Mouse (Mus musculus) MEL (cell line): ENCODE results near the gene Grik5. TPM values are rescaled to one million over a fixed set of nuclear protein-coding genes. Genes with fewer than 3 reads are reported as not detected.

Experiments
- DNase-seq: peaks from one replicate; pipeline ENCODE4 v3.0.0; 2011; ENCODE audit warnings: low read depth, low spot score
- H3K27ac ChIP-seq: 2 replicates; pipeline ENCODE4 v1.5.1; 2012; ENCODE audit warnings: low read depth, mild to moderate bottlenecking, control low read depth, low read length, moderate library complexity; ENCODE audit not compliant: control insufficient read depth
- H3K27me3 ChIP-seq, 2 experiments: fragments of 150-350 bp in 1 of 2; sonication (generic) in 1 of 2; 2 replicates each; pipeline ENCODE4 v1.6.1; 2012; ENCODE audit warnings: low read length in 2 of 2, mild to moderate bottlenecking in 2 of 2, improper control_type of control experiment in 1 of 2, moderate library complexity in 1 of 2; ENCODE audit not compliant: insufficient read depth in 2 of 2, control insufficient read depth in 1 of 2
- H3K36me3 ChIP-seq, 2 experiments: 2 replicates each; pipeline ENCODE4 v1.6.1; 2012 to 2014; ENCODE audit warnings: low read length in 2 of 2, improper control_type of control experiment in 1 of 2, inconsistent platforms in 1 of 2, mild to moderate bottlenecking in 1 of 2; ENCODE audit not compliant: insufficient read depth in 2 of 2, control insufficient read depth in 1 of 2
- H3K4me1 ChIP-seq, 2 experiments: fragments of 150-350 bp in 1 of 2; sonication (generic) in 1 of 2; 2 replicates each; pipeline ENCODE4 v1.6.1; 2012; ENCODE audit warnings: low read length in 2 of 2, improper control_type of control experiment in 1 of 2, mild to moderate bottlenecking in 1 of 2; ENCODE audit not compliant: insufficient read depth in 2 of 2, control insufficient read depth in 1 of 2
- H3K4me3 ChIP-seq, 2 experiments: fragments of 150-350 bp in 1 of 2; sonication (generic) in 1 of 2; 2 replicates each; pipeline ENCODE4 v1.5.1; 2012; ENCODE audit warnings: low read depth in 2 of 2, low read length in 2 of 2, mild to moderate bottlenecking in 2 of 2, moderate library complexity in 2 of 2, control low read depth in 1 of 2, improper control_type of control experiment in 1 of 2; ENCODE audit not compliant: control insufficient read depth in 1 of 2, insufficient read depth in 1 of 2
- H3K79me2 ChIP-seq: 2 replicates; pipeline ENCODE4 v1.6.1; 2012; ENCODE audit warnings: mild to moderate bottlenecking, low read length, moderate library complexity; ENCODE audit not compliant: control insufficient read depth, poor library complexity, insufficient read depth
- H3K9ac ChIP-seq: 2 replicates; pipeline ENCODE4 v1.6.1; 2012; ENCODE audit warnings: low read depth, mild to moderate bottlenecking, control low read depth, low read length, moderate library complexity; ENCODE audit not compliant: control insufficient read depth, poor library complexity, severe bottlenecking
- H3K9me3 ChIP-seq: fragments of 150-350 bp; sonication (generic); replicated peaks from 2 replicates; pipeline ENCODE4 v1.6.1; 2012; ENCODE audit warnings: mild to moderate bottlenecking, low read length, improper control_type of control experiment, moderate library complexity; ENCODE audit not compliant: insufficient read depth
- CHD1 ChIP-seq: IDR thresholded peaks from 2 replicates; pipeline ENCODE4 v1.6.1; 2012; ENCODE audit warnings: low read depth, mild to moderate bottlenecking, inconsistent platforms, low read length, improper control_type of control experiment
- CHD2 ChIP-seq: IDR thresholded peaks from 2 replicates; pipeline ENCODE4 v1.6.1; 2011; ENCODE audit warnings: low read length, improper control_type of control experiment
- CTCF ChIP-seq, 3 experiments: IDR thresholded peaks in 2 of 3; conservative IDR thresholded peaks in 1 of 3; 2 replicates each; pipeline ENCODE4 v1.5.1; 2011 to 2012; ENCODE audit warnings: low read length in 3 of 3, low read depth in 2 of 3, mild to moderate bottlenecking in 2 of 3, improper control_type of control experiment in 1 of 3, inconsistent platforms in 1 of 3, mixed read lengths in 1 of 3, moderate library complexity in 1 of 3; ENCODE audit not compliant: control insufficient read depth in 1 of 3, insufficient read depth in 1 of 3, poor library complexity in 1 of 3, severe bottlenecking in 1 of 3
- E2F4 ChIP-seq: IDR thresholded peaks from 2 replicates; pipeline ENCODE4 v1.6.1; 2011; ENCODE audit warnings: low read depth, low read length, improper control_type of control experiment, borderline replicate concordance
- ELF1 ChIP-seq: IDR thresholded peaks from 2 replicates; pipeline ENCODE4 v1.6.1; 2014; ENCODE audit warnings: low read depth, mild to moderate bottlenecking, inconsistent platforms, low read length, improper control_type of control experiment, moderate library complexity
- EP300 ChIP-seq, 2 experiments: IDR thresholded peaks; 2 replicates each; pipeline ENCODE4 v1.6.1; 2011; ENCODE audit warnings: improper control_type of control experiment in 2 of 2, low read length in 2 of 2, low read depth in 1 of 2, mild to moderate bottlenecking in 1 of 2
- ETS1 ChIP-seq: IDR thresholded peaks from 2 replicates; pipeline ENCODE4 v1.6.1; 2012; ENCODE audit warnings: low read depth, mild to moderate bottlenecking, inconsistent platforms, low read length, improper control_type of control experiment, moderate library complexity
- GABPA ChIP-seq: IDR thresholded peaks from 2 replicates; pipeline ENCODE4 v1.6.1; 2012; ENCODE audit warnings: low read depth, mild to moderate bottlenecking, inconsistent platforms, low read length, improper control_type of control experiment, moderate library complexity
- HCFC1 ChIP-seq: IDR thresholded peaks from 2 replicates; pipeline ENCODE4 v1.6.1; 2012; ENCODE audit warnings: low read depth, mild to moderate bottlenecking, inconsistent platforms, low read length, improper control_type of control experiment, moderate library complexity
- JUND ChIP-seq: IDR thresholded peaks from 2 replicates; pipeline ENCODE4 v1.6.1; 2011; ENCODE audit warnings: low read depth, mild to moderate bottlenecking, improper control_type of control experiment, low read length
- KAT2A ChIP-seq: conservative IDR thresholded peaks from 2 replicates; pipeline ENCODE4 v1.6.1; 2012; ENCODE audit warnings: low read depth, low read length, improper control_type of control experiment, inconsistent platforms
- MAFK ChIP-seq: IDR thresholded peaks from 2 replicates; pipeline ENCODE4 v1.6.1; 2011; ENCODE audit warnings: low read depth, mild to moderate bottlenecking, low read length, improper control_type of control experiment, borderline replicate concordance
- MAX ChIP-seq: IDR thresholded peaks from 2 replicates; pipeline ENCODE4 v1.6.1; 2011; ENCODE audit warnings: low read length, improper control_type of control experiment
- MAZ ChIP-seq: IDR thresholded peaks from 2 replicates; pipeline ENCODE4 v1.6.1; 2012; ENCODE audit warnings: low read depth, mild to moderate bottlenecking, inconsistent platforms, low read length, improper control_type of control experiment
- MEF2A ChIP-seq: IDR thresholded peaks from 2 replicates; pipeline ENCODE4 v1.6.1; 2014; ENCODE audit warnings: low read depth, mild to moderate bottlenecking, inconsistent platforms, low read length, improper control_type of control experiment; ENCODE audit not compliant: poor library complexity, insufficient replicate concordance, severe bottlenecking; ENCODE audit errors: extremely low read depth
- MXI1 ChIP-seq: IDR thresholded peaks from 2 replicates; pipeline ENCODE4 v1.6.1; 2011; ENCODE audit warnings: mild to moderate bottlenecking, low read depth, low read length, improper control_type of control experiment
- MYC ChIP-seq: IDR thresholded peaks from 2 replicates; pipeline ENCODE4 v1.6.1; 2011; ENCODE audit warnings: low read depth, mild to moderate bottlenecking, low read length, improper control_type of control experiment, moderate library complexity
- NELFE ChIP-seq: IDR thresholded peaks from 2 replicates; pipeline ENCODE4 v1.6.1; 2011; ENCODE audit warnings: low read depth, low read length, improper control_type of control experiment
- NRF1 ChIP-seq: IDR thresholded peaks from 2 replicates; pipeline ENCODE4 v1.6.1; 2014; ENCODE audit warnings: low read depth, mild to moderate bottlenecking, inconsistent platforms, low read length, improper control_type of control experiment, moderate library complexity; ENCODE audit not compliant: poor library complexity, insufficient read depth, severe bottlenecking
- POLR2A ChIP-seq, 2 experiments: IDR thresholded peaks; 2 replicates each; pipeline ENCODE4 v1.6.1; 2011 to 2012; ENCODE audit warnings: low read length in 2 of 2, mild to moderate bottlenecking in 2 of 2, control low read depth in 1 of 2, improper control_type of control experiment in 1 of 2, low read depth in 1 of 2, moderate library complexity in 1 of 2; ENCODE audit not compliant: control insufficient read depth in 1 of 2, insufficient read depth in 1 of 2, poor library complexity in 1 of 2
- POLR2AphosphoS2 ChIP-seq: IDR thresholded peaks from 2 replicates; pipeline ENCODE4 v1.6.1; 2011; ENCODE audit warnings: low read length, improper control_type of control experiment
- RAD21 ChIP-seq: IDR thresholded peaks from 2 replicates; pipeline ENCODE4 v1.6.1; 2011; ENCODE audit warnings: mild to moderate bottlenecking, low read depth, low read length, improper control_type of control experiment
- RCOR1 ChIP-seq: IDR thresholded peaks from 2 replicates; pipeline ENCODE4 v1.6.1; 2012; ENCODE audit warnings: low read depth, mild to moderate bottlenecking, inconsistent platforms, low read length, improper control_type of control experiment
- SIN3A ChIP-seq: IDR thresholded peaks from 2 replicates; pipeline ENCODE4 v1.6.1; 2012; ENCODE audit warnings: low read length, improper control_type of control experiment, inconsistent platforms
- SMC3 ChIP-seq: IDR thresholded peaks from 2 replicates; pipeline ENCODE4 v1.6.1; 2011; ENCODE audit warnings: low read depth, low read length, improper control_type of control experiment
- TAL1 ChIP-seq: IDR thresholded peaks from 2 replicates; pipeline ENCODE4 v1.6.1; 2012; ENCODE audit warnings: mild to moderate bottlenecking, inconsistent platforms, low read length, moderate library complexity, mixed read lengths
- TBP ChIP-seq: IDR thresholded peaks from 2 replicates; pipeline ENCODE4 v1.8.0; 2011; ENCODE audit warnings: low read depth, low read length, improper control_type of control experiment
- TCF12 ChIP-seq: IDR thresholded peaks from 2 replicates; pipeline ENCODE4 v1.6.1; 2014; ENCODE audit warnings: low read depth, mild to moderate bottlenecking, inconsistent platforms, low read length, improper control_type of control experiment, moderate library complexity
- UBTF ChIP-seq: IDR thresholded peaks from 2 replicates; pipeline ENCODE4 v1.6.1; 2012; ENCODE audit warnings: low read depth, mild to moderate bottlenecking, inconsistent platforms, low read length, improper control_type of control experiment, moderate library complexity, borderline replicate concordance; ENCODE audit not compliant: insufficient read depth
- USF1 ChIP-seq: IDR thresholded peaks from 2 replicates; pipeline ENCODE4 v1.6.1; 2014; ENCODE audit warnings: low read depth, mild to moderate bottlenecking, inconsistent platforms, low read length, improper control_type of control experiment, moderate library complexity
- USF2 ChIP-seq, 2 experiments: IDR thresholded peaks; 2 replicates each; pipeline ENCODE4 v1.6.1; 2011 to 2012; ENCODE audit warnings: improper control_type of control experiment in 2 of 2, low read length in 2 of 2, borderline replicate concordance in 1 of 2, inconsistent platforms in 1 of 2, low read depth in 1 of 2, mild to moderate bottlenecking in 1 of 2; ENCODE audit not compliant: insufficient read depth in 1 of 2
- ZC3H11A ChIP-seq: IDR thresholded peaks from 2 replicates; pipeline ENCODE4 v1.6.1; 2012; ENCODE audit warnings: low read depth, mild to moderate bottlenecking, inconsistent platforms, low read length, improper control_type of control experiment
- ZKSCAN1 ChIP-seq: IDR thresholded peaks from 2 replicates; pipeline ENCODE4 v1.6.1; 2012; ENCODE audit warnings: low read depth, mild to moderate bottlenecking, inconsistent platforms, low read length, improper control_type of control experiment, moderate library complexity
- ZMIZ1 ChIP-seq: IDR thresholded peaks from 2 replicates; pipeline ENCODE4 v1.6.1; 2012; ENCODE audit warnings: low read depth, mild to moderate bottlenecking, inconsistent platforms, low read length, improper control_type of control experiment, moderate library complexity
- ZNF384 ChIP-seq: IDR thresholded peaks from 2 replicates; pipeline ENCODE4 v1.6.1; 2012; ENCODE audit warnings: low read depth, mild to moderate bottlenecking, inconsistent platforms, low read length, improper control_type of control experiment
- polyA plus RNA-seq, 2 experiments: library from polyadenylated mRNA; stranded (reverse) in 1 of 2; unstranded in 1 of 2; fragments of >175 nt in 1 of 2; fragments of >200 nt in 1 of 2; gene quantifications; 2 replicates each; pipeline versions ENCODE4 v1.2.1 to v1.2.4; 2012; ENCODE audit warnings: low replicate concordance in 2 of 2, low read depth in 1 of 2; ENCODE audit not compliant: insufficient read length in 2 of 2, insufficient read depth in 1 of 2, missing spikeins in 1 of 2
- total RNA-seq: library from RNA; depleted of rRNA; stranded (reverse); fragments of 300-350 nt; gene quantifications from 2 replicates; pipeline ENCODE4 v1.2.3, GENCODE M21; 2012

The Grik5 gene
- total and polyA plus RNA-seq, 3 experiments = 3.5 to 22.0 TPM; not detected in 1

DNA sequence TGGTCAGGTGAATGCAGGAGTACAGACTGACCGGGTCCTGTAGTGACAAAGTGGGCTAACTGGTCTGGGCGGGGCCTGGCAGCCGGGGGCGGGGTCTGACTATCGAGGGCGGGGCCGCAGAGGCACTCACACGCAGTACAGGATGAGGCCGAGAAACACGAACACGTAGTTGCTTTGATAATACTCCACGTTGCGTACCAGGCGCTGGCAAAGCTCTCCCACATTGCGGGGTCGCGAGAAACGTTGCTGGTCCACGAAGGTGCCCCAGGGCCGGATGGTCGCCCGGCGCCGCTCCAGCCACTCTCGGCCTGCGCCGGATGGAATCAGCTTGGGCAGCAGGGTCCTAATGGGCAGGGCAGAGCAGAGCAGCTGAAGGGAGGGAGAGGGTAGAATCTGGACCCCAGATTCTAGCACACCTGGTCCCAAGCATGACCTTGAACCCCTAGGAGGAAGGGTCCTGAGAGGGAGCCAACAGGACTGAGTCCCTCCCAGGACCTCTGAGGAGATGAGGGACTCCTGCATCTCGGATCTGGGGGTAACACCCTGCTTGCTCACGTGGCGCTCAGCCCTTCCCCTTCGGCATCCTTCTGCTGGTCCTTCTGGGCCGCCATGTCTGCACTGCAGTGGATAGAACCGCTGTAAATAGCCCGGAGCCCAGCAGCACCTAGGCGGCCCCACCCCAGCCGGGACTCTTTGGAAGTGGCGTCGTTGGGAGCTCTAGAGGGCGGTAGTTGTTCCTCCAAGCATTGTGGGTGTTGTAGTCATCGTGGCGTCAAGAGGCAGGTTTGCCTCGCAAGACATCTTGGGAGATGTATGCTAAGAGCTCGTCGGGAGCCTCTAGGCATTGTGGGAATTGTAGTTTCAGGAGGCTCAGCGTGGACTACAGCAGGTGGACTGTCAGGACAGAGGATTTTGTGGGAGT, 99.9 kb downstream of the Grik5 start, which contains the start of gene Rabac1:
Rabac1 (minus strand) TSS at position 783 of the 922 bp plus-strand sequence.
- H3K9ac ChIP-seq = peak within 1 kb of the TSS; percentile 80
- H3K27ac ChIP-seq = peak within 1 kb of the TSS; percentile 49
- peaks cover 6% of the 10 kb centered on the region; the same call in 1 of the 2 replicates for H3K79me2 ChIP-seq
- H3K4me3 ChIP-seq = peak within 1 kb of the TSS; percentile 75 to 78
- peaks cover 7 to 20% of the 10 kb centered on the region in 2 experiments for H3K4me1 ChIP-seq
- H3K9me3 ChIP-seq = no peaks in the 10 kb centered on the region
- H3K36me3 ChIP-seq = peaks cover 0 to 21% of the 10 kb centered on the region in 2 experiments; a peak in 2 of 4 replicates
- H3K27me3 ChIP-seq = no peaks in the 10 kb centered on the region
- DNase-seq = peak; percentile 97
- TF ChIP-seq ZC3H11A (no peak), ELF1 (peak; percentile 89), SMC3 (no peak), HCFC1 (peak; percentile 100), NRF1 (peak; percentile 22; the same call in 1 of the 2 replicates), ZNF384 (no peak), MYC (peak; percentile 81), CHD2 (0 out of 2 replicates have a peak, but pooled peaks have one; percentile 26), RCOR1 (no peak), MEF2A (no peak), POLR2AphosphoS2 (peak; percentile 81), GABPA (no peak), POLR2A (IDR thresholded peaks at IDR 0.05; ENCODE audit: control insufficient read depth in 1 of 2, insufficient read depth in 1 of 2, low read depth in 1 of 2, low read length in 2 of 2, poor library complexity in 1 of 2) (peak in 1 of 2 experiments; percentile 77; a peak in 3 of 4 replicates), UBTF (no peak), CTCF (IDR thresholded peaks at IDR 0.05 in 2 of 3, conservative IDR thresholded peaks at IDR 0.05 in 1 of 3; ENCODE audit: control insufficient read depth in 1 of 3, insufficient read depth in 1 of 3, low read depth in 2 of 3, low read length in 3 of 3, poor library complexity in 1 of 3, severe bottlenecking in 1 of 3) (peak in 2 of 3 experiments; percentile 29 to 52; a peak in 3 of 6 replicates), EP300 (IDR thresholded peaks at IDR 0.05; ENCODE audit: low read depth in 1 of 2, low read length in 2 of 2) (no peak), USF1 (peak; percentile 48; the same call in 1 of the 2 replicates), TBP (peak; percentile 75), ZKSCAN1 (no peak), SIN3A (peak; percentile 96), USF2 (IDR thresholded peaks at IDR 0.05; ENCODE audit: borderline replicate concordance in 1 of 2, insufficient read depth in 1 of 2, low read depth in 1 of 2, low read length in 2 of 2) (no peak), MAFK (no peak), TAL1 (no peak), TCF12 (peak; percentile 55), MAX (peak; percentile 66; the same call in 1 of the 2 replicates), ETS1 (no peak), MXI1 (peak; percentile 77), NELFE (peak; percentile 69), ZMIZ1 (0 out of 2 replicates have a peak, but pooled peaks have one; percentile 30), RAD21 (no peak), JUND (no peak), E2F4 (no peak), MAZ (peak; percentile 80), CHD1 (no peak), KAT2A (peak; percentile 99)
